Mouse (Mus musculus): ENCODE data around the gene Tead3.

Gene Tead3

GRCm38 (mm10) chr17:28350466-28351352 is at the start of gene Tead3:
Tead3 (minus strand) TSS chr17:28350817.
- peak; percentile 73 to 82 for DNase-seq

DNA sequence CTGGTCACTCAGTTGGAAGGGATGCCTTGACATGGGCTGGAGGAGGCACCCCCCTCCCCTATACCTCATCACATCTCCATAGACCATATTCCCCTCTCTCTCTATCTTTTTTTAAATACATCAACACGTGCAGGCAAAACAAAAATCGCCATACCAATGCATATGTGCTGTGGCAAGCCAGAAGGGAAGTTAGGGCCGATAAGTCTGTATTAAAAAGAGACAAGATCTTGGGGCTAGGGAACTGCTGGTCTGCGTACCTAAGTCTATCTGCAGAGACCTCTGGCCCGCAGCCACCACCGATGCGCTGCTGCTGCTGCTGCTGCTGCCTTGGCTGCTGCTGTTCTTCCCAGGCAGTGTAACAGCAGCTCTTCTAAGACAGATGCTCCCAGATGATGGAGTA is 44.4 kb upstream of the Tead3 start:
- no peak for DNase-seq

DNA sequence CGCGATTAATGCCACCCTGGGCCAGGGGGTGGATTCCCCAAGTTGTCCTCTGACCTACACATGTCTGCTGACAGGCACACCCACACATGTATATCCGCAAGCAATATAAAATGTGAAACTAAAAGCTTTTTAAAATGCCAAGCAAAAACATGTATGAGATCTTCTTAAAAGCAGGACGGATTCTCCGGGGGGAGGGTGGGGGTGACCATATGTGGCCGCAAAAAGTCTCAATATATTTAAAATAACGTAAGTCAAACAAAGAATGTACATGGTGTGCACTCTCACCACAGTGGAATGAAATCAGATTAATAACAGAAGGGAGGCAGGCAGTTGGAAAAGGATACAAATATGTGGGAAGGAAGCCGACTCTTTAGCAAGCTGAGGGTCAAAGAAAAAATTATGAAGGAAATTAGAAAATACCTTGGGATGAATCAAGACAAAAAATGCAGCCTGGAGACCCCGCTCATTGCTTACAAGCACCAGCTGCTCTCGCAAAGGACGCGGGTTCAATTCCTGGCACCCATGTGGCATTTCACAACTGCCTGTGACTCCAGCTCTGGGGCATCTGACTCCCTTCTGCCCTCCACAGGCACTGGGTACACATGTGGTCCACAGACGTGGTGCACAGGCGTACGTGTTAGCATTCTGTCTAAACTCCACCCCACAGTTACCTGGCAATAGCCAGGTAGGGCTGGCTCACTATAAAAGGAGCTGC is 43.6 kb upstream of the Tead3 start:
- no peak for DNase-seq

DNA sequence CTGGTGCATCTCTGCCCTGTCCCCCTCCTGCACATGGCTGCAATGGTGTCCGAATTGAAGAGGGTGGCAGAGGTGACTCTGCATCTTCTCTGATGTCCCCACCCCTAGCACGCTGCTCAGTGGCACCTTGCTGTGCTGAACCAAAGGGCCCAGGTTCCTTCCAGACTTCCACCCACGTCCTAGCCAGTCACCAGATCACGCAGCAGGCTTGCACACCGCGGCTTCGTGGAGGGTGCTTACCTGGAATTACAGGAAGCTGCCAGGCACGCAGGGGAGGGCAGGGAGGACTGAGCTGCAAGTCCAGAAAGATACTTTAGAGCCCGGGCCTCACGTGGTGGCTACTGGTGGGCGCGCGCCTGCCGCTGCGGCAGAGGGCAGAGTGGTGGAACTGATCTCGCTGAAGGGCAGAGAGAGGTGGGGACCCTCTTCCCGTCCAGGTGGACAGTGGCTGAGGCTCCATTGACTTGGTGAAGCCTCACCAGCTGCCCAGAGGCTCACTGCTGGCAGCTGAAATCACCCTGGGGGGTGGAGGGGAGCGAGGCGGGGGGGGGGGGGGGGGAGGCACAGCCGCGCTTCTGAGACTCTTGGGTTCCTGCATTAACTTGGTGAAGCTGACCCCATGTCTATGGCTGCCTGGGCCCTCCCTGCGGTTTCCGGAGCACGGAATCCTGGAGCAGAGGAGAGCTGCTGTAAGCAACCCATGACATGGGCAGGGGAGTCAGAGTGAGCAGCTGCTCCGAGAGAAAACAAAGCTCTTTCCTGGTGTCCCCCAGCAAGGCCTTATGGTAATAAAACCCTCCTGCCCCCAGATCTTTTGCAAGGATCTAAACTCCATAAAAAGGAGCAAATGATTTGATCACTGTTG is 41.2 kb upstream of the Tead3 start:
- no peak for DNase-seq

DNA sequence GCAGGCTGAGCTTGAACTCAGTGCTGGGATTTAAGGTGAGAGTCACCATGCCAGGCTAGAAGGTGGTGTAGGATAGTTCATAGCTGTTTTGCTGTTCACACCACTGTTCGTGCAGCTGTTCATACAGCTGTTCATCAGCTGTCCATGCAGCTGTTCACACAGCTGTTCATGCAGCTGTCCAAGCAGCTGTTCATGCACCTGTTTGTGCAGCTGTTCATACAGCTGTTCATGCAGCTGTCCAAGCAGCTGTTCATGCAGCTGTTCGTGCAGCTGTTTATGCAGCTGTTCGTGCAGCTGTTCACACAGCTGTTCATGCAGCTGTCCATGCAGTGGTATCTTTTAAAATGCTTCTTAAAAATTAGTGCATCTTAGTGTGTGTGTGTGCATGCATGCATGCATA is 37.9 kb upstream of the Tead3 start:
- DNase-seq: no peak

- peak; percentile 94 to 96 for DNase-seq
These were observed 35.7 kb upstream of the Tead3 start for GRCm38 (mm10) chr17:28386150-28386905.

GRCm38 (mm10) chr17:28384298-28384697 is 33.7 kb upstream of the Tead3 start:
- DNase-seq: peak; percentile 39 to 45

GRCm38 (mm10) chr17:28380255-28380654 is 29.6 kb upstream of the Tead3 start:
- DNase-seq: no peak

DNA sequence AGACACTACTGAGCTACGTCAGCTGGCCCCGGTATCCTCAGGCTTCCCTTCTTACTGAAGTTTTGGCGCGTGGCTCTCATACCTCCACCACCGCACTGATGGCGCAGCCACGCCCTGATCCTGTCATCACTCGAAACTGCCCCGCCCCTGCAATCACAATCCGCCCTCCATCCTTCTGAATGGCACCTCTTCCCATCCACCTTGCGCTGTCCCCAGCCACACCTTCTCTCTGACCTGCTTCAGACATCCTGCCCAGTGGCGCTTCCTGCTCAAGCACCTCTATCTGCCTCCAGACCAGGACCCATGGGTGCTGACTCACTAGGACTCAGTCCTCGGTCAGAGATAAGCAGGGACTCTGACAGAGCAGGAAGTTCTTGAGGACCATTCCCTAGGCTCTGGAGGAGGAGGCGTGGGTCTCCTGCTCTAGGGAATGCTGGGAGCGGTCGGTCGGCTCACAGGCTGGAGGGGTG is 25.0 kb upstream of the Tead3 start:
- no peak for DNase-seq

DNA sequence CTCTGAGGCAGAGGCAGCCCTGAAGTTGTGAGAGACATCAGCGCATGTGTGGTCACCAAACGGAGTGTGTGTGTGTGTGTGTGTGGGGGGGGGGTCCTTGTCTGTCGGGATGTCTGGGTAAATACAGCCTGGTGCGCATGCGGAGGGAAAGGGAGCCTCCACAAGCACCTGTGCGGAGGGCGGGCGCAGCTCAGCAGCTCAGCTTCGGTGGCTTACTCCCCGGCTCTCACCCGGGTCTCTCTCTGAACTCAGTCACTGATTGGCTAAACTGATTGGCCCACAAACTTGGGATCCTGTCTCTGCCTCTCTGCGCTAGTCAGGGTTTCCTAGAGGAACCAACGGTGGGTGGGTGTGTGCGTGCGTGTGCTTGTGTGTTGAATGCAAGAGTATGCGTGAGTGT is 23.9 kb upstream of the Tead3 start:
- no peak for DNase-seq

DNA sequence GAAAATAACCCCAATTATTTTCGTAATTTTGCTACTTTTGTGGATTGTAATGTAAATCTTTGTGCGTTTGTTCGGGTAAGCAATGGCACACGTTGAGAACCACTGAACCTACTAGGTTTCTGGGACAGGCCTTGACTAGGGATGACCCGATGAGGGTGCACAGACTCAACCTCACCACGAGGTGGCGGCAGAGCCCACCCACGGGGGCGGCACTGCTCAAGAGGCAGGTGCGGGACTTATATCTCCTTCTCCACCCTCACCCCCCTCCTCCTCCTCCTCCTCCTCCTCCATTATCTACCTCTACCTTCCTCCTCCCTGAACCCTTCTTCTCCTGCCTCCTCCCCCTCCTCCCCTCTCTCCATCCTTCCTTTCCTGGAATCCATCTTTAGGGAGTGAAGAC is 23.2 kb upstream of the Tead3 start:
- DNase-seq: peak; percentile 62 to 67

- DNase-seq: no peak
These were observed 21.3 kb upstream of the Tead3 start for GRCm38 (mm10) chr17:28371941-28372340.

DNA sequence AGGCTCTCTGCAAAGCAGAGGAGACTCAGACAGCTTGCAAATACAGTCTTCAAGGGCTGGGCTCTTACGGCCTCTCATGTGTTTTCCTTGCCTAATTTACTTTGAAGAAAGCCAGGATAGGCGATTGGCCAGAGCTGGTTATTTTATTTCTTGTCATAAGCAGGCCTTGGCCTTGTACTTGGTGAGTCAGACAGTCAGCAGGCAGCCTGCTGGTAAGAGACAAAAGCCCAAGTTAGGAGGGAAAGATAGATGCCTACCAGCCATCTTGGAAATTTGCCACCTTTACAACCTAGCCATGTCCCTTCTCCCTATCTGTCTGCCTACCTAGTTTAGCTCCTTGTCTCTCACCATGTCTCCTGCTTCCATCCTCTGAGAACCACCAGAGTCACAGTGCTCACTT is 20.7 kb upstream of the Tead3 start:
- DNase-seq: no peak

DNA sequence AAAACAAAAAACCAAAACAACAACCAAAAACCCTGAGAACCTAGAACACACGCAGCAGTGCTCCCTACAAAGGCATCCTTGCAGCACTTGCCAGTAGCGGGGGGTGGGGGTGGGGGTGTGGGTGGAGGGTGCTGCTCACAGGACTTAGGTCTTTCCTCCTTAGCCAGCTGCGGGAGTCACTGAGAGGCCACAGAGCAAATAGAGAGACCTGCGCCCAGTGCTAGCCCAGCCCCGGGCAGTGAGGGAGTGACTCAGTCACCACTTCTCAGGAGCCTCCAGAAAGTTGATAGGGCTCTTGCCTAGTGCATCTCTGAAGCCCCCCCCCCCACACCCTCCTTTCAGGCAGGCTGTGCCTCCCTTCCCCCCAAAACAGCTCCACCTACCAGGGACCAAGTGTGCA is 18.4 kb upstream of the Tead3 start:
- DNase-seq: no peak

GRCm38 (mm10) chr17:28368449-28368848 is 17.8 kb upstream of the Tead3 start:
- peak; percentile 87 to 89 for DNase-seq

DNA sequence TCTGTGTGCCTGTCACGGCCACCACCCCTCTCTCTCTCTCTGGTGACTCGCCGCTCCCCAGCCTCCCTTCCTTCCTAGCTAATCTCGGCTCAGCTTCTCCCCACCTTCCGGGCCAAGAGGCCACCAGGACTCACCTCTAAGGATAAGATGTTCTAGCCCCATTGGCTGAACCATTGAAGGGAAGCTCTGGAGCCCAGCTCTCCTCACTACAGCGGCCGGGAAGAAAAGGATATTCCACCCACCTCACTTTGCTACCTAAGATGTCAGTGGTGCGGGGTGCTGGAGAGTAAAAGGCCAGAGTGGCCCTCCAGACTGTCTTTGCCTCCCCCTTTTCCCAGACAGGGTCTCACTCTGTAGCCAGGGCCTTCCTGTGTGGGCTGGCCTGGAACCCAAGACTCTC is 14.5 kb upstream of the Tead3 start, which contains the start of gene Tulp1:
TSS of gene Tulp1 (minus strand) at position 101 of the 400 bp plus-strand sequence.
- no peak for DNase-seq

GRCm38 (mm10) chr17:28363507-28363906 is 12.9 kb upstream of the Tead3 start:
- DNase-seq: no peak

- DNase-seq: no peak
These were observed 12.2 kb upstream of the Tead3 start for GRCm38 (mm10) chr17:28362653-28363292.

DNA sequence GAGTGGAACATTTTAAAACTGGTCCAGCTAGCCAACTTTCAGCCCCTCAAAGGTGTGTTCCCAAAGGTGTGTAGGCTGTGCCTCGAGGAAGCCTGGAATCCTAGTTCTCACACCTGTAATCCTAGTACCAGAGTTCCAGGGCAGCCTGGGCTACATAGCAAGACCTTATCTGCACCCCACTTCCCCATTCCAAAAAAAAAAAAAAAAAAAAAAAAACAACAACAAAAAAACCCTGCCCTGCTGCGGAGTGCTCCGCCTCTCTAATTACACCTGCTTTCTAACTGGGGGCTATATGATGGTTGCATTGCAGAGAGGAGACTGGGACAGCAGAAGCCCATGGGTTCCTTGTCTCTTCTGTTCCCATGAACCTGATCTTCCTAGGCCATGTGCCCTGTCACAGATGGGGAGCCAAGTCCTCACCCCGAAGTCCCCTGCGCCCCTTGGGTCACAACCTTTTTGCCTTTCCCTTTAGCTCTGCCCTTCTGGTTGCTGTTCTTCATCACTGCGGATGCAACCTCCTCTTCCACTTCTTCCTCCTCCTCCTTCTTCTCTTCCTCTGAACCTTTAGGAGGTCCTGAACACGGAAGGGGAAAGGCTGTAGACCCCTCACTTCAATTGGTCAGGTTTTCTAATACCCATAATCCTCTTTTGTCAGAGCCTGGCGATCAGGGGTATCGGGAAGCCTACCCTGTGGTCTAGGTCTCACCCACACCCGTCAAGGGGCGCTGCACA is 11.5 kb upstream of the Tead3 start:
- DNase-seq: no peak

DNA sequence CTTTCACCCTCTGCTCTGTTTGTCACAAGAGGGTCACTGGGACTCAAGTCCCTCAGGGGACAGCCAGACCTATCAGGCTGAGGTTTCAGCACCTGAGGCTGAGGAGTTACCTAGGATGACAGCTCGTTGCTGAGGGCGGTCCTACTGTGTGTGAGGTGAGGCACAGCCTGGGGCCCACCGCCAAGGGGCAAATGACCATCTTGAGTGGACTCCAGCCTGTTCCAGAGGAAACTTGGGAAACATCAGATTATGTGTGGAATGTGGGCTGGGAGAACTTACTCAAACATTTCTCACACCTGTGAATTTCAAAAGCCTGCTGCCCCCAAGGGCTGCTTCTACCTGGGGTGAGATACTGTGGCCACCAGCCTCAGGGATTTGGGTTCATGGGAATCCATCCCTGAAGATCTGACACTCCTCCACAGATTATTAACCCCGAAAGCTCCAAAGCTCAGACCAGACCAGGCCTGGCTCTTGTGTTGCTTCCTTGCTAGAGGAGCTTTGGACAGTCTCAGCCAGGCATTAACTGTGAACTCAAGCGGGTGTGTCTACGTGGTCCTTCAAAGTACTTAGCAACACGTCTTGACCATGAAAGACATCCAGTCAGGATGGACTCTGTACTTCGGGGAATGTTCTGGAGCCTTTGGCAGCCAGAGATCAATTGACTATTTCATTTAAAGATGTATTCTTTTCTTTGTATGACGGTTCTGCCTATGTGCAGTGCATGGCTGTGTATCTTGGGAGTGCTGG is 10.1 kb upstream of the Tead3 start:
- DNase-seq: no peak
